Mouse (Mus musculus): ENCODE data around the gene Zfp345.
A peak's percentile ranks its signal among the peaks of the same experiment; 100 is the strongest.
"Not testable (repeated sequence)": the region's sequence is repeated elsewhere in the genome, so short reads cannot be mapped to it uniquely, and the experiment has no call there.

Gene Zfp345

DNA sequence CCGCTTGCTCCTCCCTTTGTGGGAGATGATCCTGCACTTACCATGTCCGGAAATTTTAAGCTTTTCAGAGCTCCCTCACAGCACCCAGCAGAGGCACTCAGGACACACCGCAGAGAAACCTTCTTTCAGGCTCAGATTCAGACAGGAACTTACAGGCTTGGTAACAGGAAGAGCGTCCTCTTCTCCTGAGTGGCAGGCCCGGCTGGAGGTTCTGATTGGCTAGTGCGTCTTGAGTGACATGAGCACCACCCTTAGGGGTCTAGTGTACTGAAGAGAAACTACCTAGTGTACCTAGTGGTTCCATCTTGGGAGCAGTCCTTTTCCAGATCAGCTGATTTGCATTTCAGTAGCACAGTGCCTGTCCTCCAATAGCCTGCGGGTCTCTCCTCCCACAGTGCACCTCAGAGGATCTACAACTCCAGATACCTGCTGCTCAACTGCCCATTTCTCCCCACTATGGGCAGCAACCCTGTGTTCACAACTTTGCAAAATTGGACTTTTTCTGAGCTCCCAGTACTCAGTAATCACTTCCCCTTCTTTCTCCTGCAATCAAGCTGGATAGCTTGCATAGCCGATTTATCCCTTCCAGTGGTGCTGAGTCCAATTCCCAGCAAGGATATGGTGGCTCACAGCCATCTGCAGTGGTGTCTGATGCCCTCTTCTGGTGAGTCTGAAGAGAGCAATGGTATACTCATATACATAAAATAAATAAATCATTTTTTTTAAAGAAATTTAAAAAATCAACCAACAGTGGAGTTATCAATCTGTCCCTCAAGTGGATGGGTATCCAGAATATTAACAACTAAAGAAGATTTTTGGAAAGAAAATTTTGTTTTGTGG lies at the start of gene Zfp345:
Zfp345 (minus strand) TSS at position 153 of the 840 bp plus-strand sequence.
- DNase-seq (ENCODE audit: low read depth in 2 of 2, low spot score in 2 of 2), result peak in 1 of 2 experiments; percentile 18

DNA sequence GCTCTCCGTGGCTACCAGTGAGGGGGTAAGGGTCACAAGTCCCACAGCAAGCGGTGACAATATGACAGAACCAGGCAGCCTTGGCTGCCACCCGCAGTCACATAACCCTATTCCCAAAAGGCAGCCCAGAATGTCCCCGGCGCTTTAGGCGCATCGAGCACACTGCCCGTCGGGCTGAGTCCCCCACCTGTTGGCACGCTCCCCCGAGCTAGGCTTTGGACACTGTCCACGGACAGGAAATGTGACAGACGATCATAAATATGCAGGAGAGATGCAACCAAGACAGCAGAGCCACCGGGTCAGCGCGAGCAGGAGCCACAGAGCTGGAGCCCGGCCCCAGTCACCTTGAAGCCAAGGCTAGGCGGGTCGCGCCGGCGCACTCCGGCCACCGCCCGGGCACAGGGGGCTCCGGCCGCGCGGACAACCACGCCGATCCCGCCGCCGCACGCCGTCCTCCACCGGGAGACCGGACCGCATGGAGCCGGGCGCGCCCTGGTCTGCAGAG lies 40.9 kb upstream of the Zfp345 start:
- no peak for DNase-seq (ENCODE audit: low read depth in 2 of 2, low spot score in 2 of 2)

DNA sequence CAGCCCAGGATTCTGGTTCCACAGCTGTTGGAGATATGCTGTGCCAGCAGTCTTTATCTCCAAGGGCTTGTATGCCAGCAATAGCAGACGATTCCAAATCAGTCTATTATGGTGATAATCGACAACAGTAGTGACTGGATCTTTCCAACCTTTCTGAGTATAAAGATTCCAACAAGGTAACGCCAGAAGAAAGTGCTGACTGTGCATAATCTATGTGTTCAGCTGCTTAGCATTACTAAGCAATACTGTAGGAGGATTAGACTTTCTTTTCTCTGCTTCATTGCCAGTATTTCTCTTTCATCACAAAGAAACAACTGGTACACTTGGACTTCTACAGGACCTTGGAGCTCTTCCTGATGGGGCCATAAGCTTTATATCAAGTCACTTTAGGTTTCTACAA lies 27.9 kb upstream of the Zfp345 start:
- no peak for DNase-seq (ENCODE audit: low read depth in 2 of 2, low spot score in 2 of 2)

DNA sequence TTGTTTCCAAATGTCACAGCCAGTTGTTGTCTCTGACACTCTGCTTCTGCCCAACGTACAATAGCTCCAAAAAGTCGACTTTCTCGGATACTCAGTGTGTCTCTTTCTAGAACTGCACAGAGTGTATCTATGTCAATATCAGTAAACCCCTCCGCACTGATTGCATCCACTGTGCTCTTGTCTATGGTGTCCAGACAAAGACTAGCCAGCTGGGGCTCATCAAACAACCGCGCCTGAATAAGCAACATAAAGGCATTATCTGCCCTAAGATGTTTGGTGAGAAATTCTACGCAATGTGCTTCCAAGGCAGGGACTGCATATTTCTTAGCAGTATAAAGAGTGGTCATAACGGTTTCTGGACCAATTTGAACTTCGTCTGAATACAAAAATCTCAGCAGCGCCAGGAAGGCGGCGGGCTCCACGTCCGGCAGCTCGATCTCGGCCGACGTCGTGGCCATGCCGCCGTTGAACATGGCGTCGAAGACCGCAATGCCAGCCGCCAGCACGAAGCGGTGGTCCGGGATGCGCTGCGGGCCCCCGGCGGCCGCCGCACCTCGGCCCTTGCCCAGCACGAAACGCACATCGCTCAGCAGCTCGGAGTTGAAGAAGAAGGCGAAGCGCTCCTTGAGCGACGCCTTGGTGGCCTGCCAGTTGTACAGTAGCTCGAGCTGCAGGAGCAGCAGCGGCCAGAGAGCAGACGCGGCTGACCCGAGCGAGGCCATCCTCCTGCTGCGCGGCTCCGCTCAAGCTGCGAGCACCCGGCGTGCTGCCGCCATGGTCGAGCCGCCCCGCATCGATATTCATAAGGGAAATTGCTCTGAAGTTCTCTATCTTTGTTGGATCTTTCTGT lies 15.5 kb upstream of the Zfp345 start:
- not testable (repeated sequence) for DNase-seq (ENCODE audit: low read depth in 2 of 2, low spot score in 2 of 2)

DNA sequence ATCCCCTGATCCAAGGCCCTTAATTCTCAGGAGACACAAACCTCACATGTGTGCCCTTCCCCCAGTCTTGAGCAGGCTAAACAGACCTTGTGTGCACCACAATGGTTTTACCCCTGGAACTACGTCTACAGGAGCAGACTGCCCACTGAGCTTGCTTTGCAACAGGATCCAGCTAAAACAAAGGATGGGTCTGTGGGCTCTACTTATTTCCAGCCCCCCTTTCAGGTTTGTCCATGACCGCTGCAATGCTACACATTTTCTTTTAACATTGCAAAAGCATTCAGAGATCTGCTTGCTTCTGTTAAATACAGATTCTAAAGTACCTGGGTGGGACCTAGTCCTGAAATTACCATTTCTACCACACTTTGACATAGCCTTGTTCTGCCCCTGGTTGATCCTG lies 8.1 kb upstream of the Zfp345 start:
- DNase-seq (ENCODE audit: low read depth in 2 of 2, low spot score in 2 of 2), result no peak

DNA sequence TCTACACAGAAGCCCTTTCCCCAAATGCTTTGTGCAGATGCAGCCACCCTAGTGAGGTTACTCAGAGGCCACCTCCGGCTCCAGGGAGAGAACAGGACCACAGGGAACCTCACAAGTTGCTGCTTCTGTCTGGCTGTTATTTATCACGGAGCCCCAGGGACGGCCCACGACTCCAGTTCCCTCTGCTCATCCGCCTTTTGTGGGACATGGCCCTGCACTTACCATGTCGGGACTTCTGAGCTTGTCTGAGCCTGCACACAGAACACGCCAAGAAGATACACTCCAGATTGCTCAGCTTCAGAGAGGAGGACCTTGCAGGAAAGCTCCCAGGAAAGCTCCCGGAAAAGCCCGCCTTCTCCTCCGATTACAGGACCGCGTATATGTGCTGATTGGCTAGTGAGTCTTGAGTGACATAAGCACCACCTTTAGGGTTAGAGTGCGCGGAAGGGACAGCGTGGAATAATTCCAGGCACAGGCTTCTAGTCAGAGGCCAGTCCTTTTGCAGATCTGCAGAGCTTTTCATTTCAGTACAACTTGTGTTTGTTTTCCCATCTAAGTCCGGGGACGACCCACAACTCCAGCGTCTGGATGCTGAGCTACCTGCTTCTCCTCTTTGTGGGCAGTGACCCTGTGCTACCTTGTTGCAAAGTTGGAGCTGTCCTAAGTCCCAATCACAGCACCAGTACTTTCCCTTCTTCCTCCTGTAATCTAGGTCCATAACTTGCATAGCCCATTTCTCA lies 33.5 kb downstream of the Zfp345 start, which contains the start of gene Zfp442:
Zfp442 (minus strand) TSS at position 307 of the 740 bp plus-strand sequence.
- DNase-seq (ENCODE audit: low read depth in 2 of 2, low spot score in 2 of 2), result not testable (repeated sequence)

DNA sequence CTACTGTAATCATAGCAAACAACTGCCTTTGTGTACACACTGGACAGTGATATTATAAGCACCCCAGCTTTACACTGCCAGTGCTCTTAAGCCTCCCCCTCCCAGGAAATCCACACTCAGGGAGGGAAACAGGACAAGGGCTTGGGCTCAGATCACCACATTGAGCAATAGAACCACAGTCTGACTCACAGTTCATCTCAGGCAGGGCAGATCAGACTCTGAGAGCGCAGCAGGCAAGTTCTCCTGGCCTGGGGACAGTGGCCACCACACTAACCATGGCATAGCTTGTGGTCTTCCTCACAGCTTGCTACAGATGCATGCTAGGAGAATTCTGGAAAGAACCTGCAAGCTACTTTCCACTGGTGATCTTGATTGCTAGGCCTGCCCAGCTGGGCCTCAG lies 45.8 kb downstream of the Zfp345 start:
- not testable (repeated sequence) for DNase-seq (ENCODE audit: low read depth in 2 of 2, low spot score in 2 of 2)

Data from CD8-positive naive resting alpha-beta T cell, adult 2 months (primary cell).